Mouse (Mus musculus) hindbrain, embryonic 13.5 days (tissue): Measurements from ENCODE around the gene Adgrb3. TPM values are rescaled to one million over a fixed set of nuclear protein-coding genes. Genes with fewer than 3 reads are reported as not detected.

Experiments
- ATAC-seq: fragments of 200-750 bp; cut with Nextera tagmentation; 2 replicates; pipeline ENCODE4 v1.8.0; 2017; ENCODE audit warnings: moderate TSS enrichment; ENCODE audit not compliant: low FRiP score
- H3K27ac ChIP-seq: fragments of 300-500 bp; sonication (generic); 2 replicates; pipeline ENCODE4 v1.5.1; 2015; ENCODE audit warnings: inconsistent platforms, mild to moderate bottlenecking, moderate library complexity
- H3K27me3 ChIP-seq: fragments of 300-500 bp; sonication (generic); 2 replicates; pipeline ENCODE4 v1.6.1; 2015; ENCODE audit warnings: mild to moderate bottlenecking, inconsistent platforms
- H3K36me3 ChIP-seq: fragments of 300-500 bp; sonication (generic); 2 replicates; pipeline ENCODE4 v1.6.1; 2015; ENCODE audit warnings: mild to moderate bottlenecking, inconsistent platforms
- H3K4me1 ChIP-seq: fragments of 300-500 bp; sonication (generic); replicated peaks from 2 replicates; pipeline ENCODE4 v1.6.1; 2015; ENCODE audit warnings: inconsistent platforms
- H3K4me2 ChIP-seq: fragments of 300-500 bp; sonication (generic); 2 replicates; pipeline ENCODE4 v1.6.1; 2015; ENCODE audit warnings: inconsistent platforms, mild to moderate bottlenecking, moderate library complexity
- H3K4me3 ChIP-seq: fragments of 300-500 bp; sonication (generic); 2 replicates; pipeline ENCODE4 v1.5.1; 2015; ENCODE audit warnings: mild to moderate bottlenecking, inconsistent platforms
- H3K9ac ChIP-seq: fragments of 300-500 bp; sonication (generic); 2 replicates; pipeline ENCODE4 v1.6.1; 2015; ENCODE audit warnings: mild to moderate bottlenecking, inconsistent platforms
- H3K9me3 ChIP-seq: fragments of 300-500 bp; sonication (generic); 2 replicates; pipeline ENCODE4 v1.6.1; 2016; ENCODE audit warnings: inconsistent platforms
- WGBS: fragments of 180-500 bp; shearing (Covaris S2); methylation state at CpG from one replicate; pipeline ENCODE4 v1.1.7; 2015; 5-methylcytosine and 5-hydroxymethylcytosine counted together
- polyA plus RNA-seq: library from polyadenylated mRNA; unstranded; fragments of >200 nt; fragmentation: Nextera tagmentation; extraction: Ambion mirVana; gene quantifications from 2 replicates; pipeline ENCODE4 v1.2.1, GENCODE M21; 2015

The Adgrb3 gene
- polyA plus RNA-seq, 1 experiment from 2014 or later: 41.2 TPM

DNA sequence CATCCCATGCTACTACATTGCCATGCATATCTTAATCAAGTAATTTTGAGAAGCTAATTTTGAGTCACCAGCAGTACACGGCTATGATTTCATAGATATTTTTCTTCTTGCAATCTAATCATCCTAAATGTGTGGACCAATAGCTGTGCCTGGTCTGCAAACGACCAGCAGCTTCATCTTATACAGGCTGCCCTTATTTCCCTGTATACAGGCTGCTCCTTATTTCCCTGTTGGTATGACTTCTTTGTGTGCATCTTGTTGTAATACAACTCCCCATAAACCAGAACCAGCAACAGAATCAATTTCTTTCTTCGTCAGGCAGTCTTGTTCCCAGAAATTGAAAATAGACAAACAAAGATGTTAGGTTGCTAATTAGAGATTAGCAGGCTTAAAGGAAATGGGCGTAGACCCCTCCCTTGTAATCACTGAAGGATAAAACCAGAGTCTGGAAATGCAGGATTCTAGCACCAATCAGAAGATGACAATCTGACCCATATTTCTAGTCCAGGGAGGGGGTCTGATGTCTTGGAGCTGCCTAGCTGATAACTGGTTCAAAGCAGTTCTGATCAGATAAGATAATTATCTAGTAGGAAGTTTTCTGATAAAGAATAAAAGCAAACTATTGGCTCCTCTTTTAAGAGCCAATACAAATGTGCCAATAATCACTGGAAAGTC lies 697.2 kb downstream of the Adgrb3 start:
- Histone ChIP-seq H3K9me3 (no peaks in the 10 kb centered on the region), H3K4me3 (no peak overlapping the region), H3K27ac (peak overlapping the region; percentile 24)

DNA sequence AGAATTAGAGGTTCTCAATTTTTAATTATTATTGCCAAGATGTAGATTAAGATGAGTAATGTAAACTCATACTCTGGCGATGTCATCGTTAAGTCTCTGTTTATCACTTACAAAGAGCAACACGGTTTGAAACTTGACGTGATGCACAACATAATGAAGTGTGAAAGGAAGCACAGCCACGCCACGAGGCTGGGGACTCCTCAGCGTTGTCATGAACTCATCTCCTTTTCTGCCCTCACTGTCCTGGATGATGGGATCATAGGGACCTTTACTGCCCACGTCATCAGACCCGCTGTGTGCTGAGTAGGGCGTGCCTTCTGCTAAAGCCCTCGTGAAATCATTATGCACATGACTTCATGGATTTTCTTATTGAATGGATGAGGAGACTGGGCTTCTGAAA lies 714.0 kb downstream of the Adgrb3 start:
- H3K4me1 ChIP-seq: no peaks in the 10 kb centered on the region
- no peaks in the 10 kb centered on the region for H3K9me3 ChIP-seq
- H3K4me2 ChIP-seq: no peak overlapping the region
- H3K4me3 ChIP-seq: no peak overlapping the region
- no peak overlapping the region for H3K9ac ChIP-seq
- 83% methylated on average over 11 of the region's 11 CpGs for WGBS
- peaks cover 10% of the 10 kb centered on the region; the same call in 1 of the 2 replicates for H3K36me3 ChIP-seq
- no peaks in the 10 kb centered on the region for H3K27me3 ChIP-seq
- no peak for ATAC-seq
- H3K27ac ChIP-seq: no peak overlapping the region

More for the DNA sequence above, 697.2 kb downstream of the Adgrb3 start:
- no peak overlapping the region for H3K9ac ChIP-seq
- H3K27me3 ChIP-seq: no peaks in the 10 kb centered on the region
- H3K4me1 ChIP-seq: no peaks in the 10 kb centered on the region
- no peak overlapping the region for H3K4me2 ChIP-seq
- WGBS: 68% methylated on average over 4 of the region's 4 CpGs
- H3K36me3 ChIP-seq: no peaks in the 10 kb centered on the region
- ATAC-seq: no peak

DNA sequence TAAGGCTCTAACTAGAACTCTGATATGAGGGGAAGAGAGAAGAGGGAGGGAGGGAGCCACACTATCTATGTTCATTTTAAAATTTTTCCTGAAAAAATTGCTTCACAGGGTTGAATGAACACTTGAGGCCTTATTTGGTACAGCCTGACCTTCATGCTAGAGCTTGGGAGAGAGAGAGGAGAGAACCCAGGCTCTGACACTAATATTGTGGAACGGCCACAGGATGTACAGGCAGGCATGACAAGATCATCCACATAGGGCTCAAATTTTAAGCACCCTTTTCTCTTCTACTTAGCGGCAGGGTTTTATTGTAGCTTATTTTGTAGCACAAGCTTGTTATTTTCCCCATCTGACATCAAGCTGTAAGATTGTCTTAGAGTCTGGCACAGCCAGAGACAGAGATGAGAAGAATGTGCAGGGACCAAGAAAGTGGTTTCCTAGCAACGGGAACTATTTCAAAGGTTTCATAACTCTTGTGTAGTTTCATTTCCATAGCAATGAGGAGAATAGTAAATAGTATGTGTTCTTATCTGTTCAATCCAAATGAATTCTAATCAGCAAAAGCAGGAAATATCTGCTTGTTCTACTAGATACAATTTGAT lies 721.9 kb downstream of the Adgrb3 start:
- peaks cover 13% of the 10 kb centered on the region; the same call in 1 of the 2 replicates for H3K36me3 ChIP-seq
- WGBS: 50% methylated on average over 3 of the region's 3 CpGs
- H3K4me1 ChIP-seq: peaks cover 13% of the 10 kb centered on the region
- H3K4me2 ChIP-seq: no peak overlapping the region
- H3K9me3 ChIP-seq: no peaks in the 10 kb centered on the region
- ATAC-seq: peak; percentile 68; the same call in 1 of the 2 replicates
- no peaks in the 10 kb centered on the region for H3K27me3 ChIP-seq
- peak overlapping the region; percentile 63 for H3K27ac ChIP-seq
- H3K9ac ChIP-seq: no peak overlapping the region
- H3K4me3 ChIP-seq: no peak overlapping the region

DNA sequence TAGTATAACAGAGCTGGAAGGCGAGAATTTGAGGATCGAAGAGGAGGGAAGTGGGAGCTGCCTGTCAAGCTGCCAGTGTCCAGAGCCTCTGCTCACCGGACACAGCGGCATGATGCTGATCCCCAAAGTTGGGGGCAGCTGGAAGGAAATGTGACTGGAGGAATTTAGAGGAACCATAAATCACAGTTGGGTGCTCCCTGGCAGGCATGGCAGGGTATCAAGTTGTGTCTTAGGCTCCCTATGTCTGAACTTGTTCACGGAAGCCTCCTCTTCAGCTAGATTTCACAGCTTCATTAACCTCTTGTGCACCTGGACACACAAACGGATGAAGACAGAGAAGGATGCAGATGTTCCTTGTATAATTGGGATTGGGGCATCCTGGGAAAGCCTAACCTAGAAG lies 722.8 kb downstream of the Adgrb3 start:
- no peaks in the 10 kb centered on the region for H3K27me3 ChIP-seq
- no peak overlapping the region for H3K4me2 ChIP-seq
- peaks cover 13% of the 10 kb centered on the region; the same call in 1 of the 2 replicates for H3K36me3 ChIP-seq
- H3K9me3 ChIP-seq: no peaks in the 10 kb centered on the region
- no peak for ATAC-seq
- 77% methylated on average over 6 of the region's 6 CpGs for WGBS
- no peak overlapping the region for H3K4me3 ChIP-seq
- peak overlapping the region; percentile 23; the same call in 1 of the 2 replicates for H3K27ac ChIP-seq
- H3K4me1 ChIP-seq: peaks cover 13% of the 10 kb centered on the region
- no peak overlapping the region for H3K9ac ChIP-seq

DNA sequence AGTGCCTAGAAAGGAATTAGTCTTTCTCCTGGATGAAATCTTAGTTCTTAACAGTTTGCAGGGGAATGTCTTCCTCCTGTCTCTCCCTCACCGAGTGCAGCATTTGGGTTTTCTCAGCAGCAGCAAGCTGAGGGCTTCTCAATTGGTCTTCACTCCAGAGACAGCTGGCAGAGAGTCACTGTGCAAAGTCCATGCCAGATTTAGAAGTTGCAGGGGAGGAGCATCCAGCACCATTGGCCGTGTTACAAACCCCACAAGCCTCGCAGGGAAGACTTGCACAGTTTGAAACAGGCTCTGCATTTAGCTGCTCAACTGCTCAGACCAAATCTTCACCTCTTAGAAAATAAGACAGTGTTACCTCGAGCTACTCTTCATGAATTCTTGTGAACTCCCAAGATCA lies 724.1 kb downstream of the Adgrb3 start:
- no peak overlapping the region for H3K4me2 ChIP-seq
- no peak for ATAC-seq
- peaks cover 13% of the 10 kb centered on the region for H3K4me1 ChIP-seq
- no peak overlapping the region for H3K9ac ChIP-seq
- no peaks in the 10 kb centered on the region for H3K9me3 ChIP-seq
- 66% methylated on average over 4 of the region's 4 CpGs for WGBS
- H3K36me3 ChIP-seq: peaks cover 11% of the 10 kb centered on the region
- H3K27ac ChIP-seq: no peak overlapping the region
- no peak overlapping the region for H3K4me3 ChIP-seq
- H3K27me3 ChIP-seq: no peaks in the 10 kb centered on the region

DNA sequence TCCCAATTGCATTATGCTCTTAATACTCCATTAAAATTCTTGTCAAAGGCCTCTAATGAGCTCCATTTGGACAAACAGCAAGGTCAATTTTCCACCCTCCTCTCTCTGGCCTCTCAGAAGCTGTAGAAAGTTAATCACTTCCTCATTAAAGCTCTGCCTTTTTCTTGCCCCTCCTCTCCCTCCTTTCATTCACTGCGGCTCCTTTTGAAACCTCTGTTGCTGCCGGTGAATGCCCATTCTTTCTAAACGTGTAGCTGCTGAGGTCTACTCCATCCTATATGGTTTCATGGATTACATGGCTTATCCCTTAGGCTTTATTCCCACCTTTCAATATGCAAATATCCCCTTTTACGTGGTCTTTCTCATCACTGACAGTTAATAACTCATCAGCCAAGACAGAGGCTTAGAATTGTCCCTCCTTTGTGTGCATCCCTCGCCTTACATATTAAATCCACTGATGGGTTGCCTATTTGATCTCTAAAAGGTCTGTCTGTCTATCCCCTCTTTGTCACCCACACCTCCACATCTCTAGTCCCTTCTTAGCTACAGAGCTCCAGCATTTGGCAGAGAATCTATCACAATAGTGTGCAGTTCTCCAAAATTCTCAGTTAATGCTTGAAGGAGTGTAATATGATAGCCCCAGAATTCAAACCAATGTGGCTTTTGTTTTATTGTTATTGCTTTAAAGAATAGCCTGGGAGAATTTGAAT lies 741.3 kb downstream of the Adgrb3 start:
- Histone ChIP-seq H3K36me3 (peaks cover 8% of the 10 kb centered on the region), H3K9ac (no peak overlapping the region), H3K9me3 (no peaks in the 10 kb centered on the region), H3K27me3 (no peaks in the 10 kb centered on the region), H3K4me2 (no peak overlapping the region), H3K4me3 (no peak overlapping the region), H3K4me1 (peaks cover 20% of the 10 kb centered on the region), H3K27ac (peak overlapping the region; percentile 50; the same call in 1 of the 2 replicates)
- whole genome bisulfite sequencing: 10% methylated on average over 5 of the region's 5 CpGs
- ATAC-seq: 0 out of 2 replicates have a peak, but pooled peaks have one; percentile 40

DNA sequence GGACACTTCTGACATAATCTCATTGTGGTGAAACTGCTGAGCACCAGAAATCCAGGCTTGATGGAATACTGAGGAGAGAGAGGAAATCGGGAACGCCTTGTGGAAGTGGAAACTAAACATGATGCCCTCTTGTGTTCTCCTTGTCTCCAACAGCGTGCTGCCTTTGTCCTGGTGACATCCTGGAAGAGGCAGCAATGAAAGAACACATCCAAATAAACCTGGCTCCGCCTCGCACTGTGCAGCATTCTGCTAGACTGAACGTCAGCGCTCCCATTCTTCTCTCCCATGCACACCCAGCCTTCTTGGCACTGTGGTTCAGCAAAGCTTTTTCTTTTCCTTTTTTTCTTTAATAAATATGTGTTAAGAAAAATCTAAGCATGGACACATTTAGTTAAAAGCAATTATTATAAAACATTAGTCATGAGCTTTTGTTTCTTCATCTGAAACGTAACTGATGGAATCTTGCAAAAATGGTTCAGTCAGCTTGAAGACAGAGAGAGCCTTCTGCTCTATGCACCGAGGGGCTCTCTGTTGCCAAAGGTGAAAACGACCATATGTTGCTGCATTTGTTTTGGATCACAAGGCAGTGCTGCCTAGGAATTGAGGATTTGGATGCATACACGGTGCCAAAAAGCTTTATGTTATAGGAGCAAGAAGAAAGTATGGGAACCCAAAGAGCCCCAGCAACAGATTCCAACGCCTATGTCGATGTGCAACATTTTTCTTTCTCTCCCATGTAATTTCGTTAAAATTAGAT lies 743.7 kb downstream of the Adgrb3 start:
- Histone ChIP-seq H3K4me2 (no peak overlapping the region), H3K9me3 (no peaks in the 10 kb centered on the region), H3K4me1 (peaks cover 20% of the 10 kb centered on the region), H3K27ac (peak overlapping the region; percentile 41), H3K4me3 (no peak overlapping the region), H3K27me3 (no peaks in the 10 kb centered on the region), H3K36me3 (peaks cover 8% of the 10 kb centered on the region), H3K9ac (no peak overlapping the region)
- ATAC-seq: peak; percentile 57; the same call in 1 of the 2 replicates
- 52% methylated on average over 14 of the region's 14 CpGs for WGBS

DNA sequence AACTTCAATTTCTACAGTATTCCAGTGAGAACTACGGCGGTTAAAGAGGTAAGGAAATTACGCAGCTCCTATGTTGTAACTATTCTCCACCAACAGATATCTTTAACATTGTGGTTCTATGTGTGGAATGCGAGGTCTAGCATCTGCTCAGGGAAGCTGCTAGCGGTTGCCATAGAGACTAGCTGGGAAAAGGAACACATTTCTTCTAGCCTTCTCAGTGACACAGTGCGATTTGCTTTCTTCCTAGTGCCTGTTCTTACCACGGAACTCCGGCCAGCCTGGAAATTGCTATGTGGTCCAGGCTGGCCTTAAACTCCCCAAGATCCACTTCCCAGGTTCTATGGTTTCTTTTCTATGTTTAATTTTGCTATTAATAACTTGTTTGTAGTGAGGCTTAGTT lies 747.1 kb downstream of the Adgrb3 start:
- Histone ChIP-seq H3K4me1 (peaks cover 13% of the 10 kb centered on the region), H3K4me3 (no peak overlapping the region), H3K9ac (no peak overlapping the region), H3K4me2 (no peak overlapping the region), H3K36me3 (no peaks in the 10 kb centered on the region), H3K27me3 (no peaks in the 10 kb centered on the region), H3K27ac (no peak overlapping the region), H3K9me3 (no peaks in the 10 kb centered on the region)
- WGBS: 51% methylated on average over 8 of the region's 8 CpGs
- ATAC-seq: 0 out of 2 replicates have a peak, but pooled peaks have one; percentile 43

DNA sequence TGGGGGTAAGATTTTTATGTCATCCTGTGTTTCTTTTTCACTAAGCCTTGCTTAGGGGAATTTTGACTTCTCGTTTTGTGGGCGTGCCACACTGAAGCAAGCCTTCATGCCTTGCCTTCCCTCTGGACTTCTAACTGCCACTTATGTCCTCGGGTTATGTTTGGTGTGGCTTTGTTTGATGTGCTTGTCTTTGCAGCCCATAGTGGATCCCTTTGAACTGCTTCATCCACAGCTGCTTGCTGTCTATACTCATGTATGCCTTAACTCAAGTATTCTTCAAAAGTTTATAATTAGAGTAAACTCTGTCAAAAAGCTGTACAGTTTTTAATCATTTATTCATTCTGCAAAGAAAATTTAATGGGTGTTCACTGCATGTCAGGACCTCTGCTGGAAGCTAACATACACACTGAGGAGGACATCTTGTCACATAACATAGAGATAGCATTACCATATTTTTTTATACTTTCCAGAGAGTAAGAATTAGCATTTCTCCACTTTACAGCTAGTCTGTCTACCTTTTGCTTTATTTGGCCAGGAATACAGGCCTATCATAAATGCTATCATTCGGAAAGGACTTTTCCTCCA lies 748.1 kb downstream of the Adgrb3 start:
- H3K9me3 ChIP-seq: no peaks in the 10 kb centered on the region
- H3K4me3 ChIP-seq: no peak overlapping the region
- H3K9ac ChIP-seq: no peak overlapping the region
- no peak overlapping the region for H3K4me2 ChIP-seq
- H3K4me1 ChIP-seq: peaks cover 12% of the 10 kb centered on the region
- no peaks in the 10 kb centered on the region for H3K36me3 ChIP-seq
- no peaks in the 10 kb centered on the region for H3K27me3 ChIP-seq
- WGBS: 77% methylated on average over 4 of the region's 4 CpGs
- H3K27ac ChIP-seq: no peak overlapping the region
- no peak for ATAC-seq

DNA sequence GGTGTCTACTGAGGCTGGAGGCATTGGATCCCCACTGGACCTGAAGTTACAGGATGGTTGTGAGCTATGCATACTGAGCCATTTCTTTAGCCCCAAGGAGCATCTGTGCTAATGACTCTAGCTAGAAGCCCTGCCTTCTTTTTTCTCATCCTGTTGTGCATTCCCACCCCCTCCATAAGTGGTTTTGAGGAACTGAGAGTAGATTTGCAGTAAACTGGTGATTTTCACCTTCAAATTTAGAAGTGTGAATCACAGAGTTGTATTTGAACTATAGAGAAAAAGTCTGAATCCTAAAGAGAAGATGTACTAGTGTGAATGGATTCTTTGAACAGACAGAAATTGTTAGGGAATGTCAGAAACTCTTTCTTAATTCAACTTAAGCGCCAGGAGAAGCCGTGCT lies 750.1 kb downstream of the Adgrb3 start:
- Histone ChIP-seq H3K4me3 (no peak overlapping the region), H3K27me3 (no peaks in the 10 kb centered on the region), H3K27ac (no peak overlapping the region), H3K4me2 (no peak overlapping the region), H3K4me1 (no peaks in the 10 kb centered on the region), H3K9me3 (no peaks in the 10 kb centered on the region), H3K36me3 (no peaks in the 10 kb centered on the region), H3K9ac (no peak overlapping the region)
- WGBS: 89% methylated on average over 2 of the region's 2 CpGs
- ATAC-seq: no peak

DNA sequence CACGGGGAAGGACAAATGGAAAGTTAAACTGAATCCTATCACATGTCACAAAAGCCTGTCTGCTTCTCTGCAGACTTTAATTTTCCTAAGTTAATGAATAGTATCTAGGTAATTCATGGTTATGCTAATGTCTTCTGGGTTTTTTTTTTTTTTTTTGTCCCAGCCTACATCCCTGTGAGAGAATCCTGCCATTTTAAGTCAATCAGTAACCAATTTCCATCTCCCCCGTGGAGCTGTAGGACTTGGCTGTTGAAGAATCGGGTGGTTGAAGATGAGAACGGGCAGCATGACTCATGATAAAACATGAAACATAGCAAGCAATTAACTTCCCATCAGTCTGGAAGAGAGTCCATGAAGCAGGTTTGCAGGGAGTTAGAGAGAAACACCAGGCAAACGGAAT lies 753.6 kb downstream of the Adgrb3 start:
- Histone ChIP-seq H3K27ac (no peak overlapping the region), H3K9me3 (no peaks in the 10 kb centered on the region), H3K9ac (no peak overlapping the region), H3K27me3 (no peaks in the 10 kb centered on the region), H3K4me1 (no peaks in the 10 kb centered on the region), H3K36me3 (peaks cover 4% of the 10 kb centered on the region; the same call in 1 of the 2 replicates), H3K4me3 (no peak overlapping the region), H3K4me2 (no peak overlapping the region)
- 45% methylated on average over 5 of the region's 5 CpGs for whole genome bisulfite sequencing
- ATAC-seq: no peak

DNA sequence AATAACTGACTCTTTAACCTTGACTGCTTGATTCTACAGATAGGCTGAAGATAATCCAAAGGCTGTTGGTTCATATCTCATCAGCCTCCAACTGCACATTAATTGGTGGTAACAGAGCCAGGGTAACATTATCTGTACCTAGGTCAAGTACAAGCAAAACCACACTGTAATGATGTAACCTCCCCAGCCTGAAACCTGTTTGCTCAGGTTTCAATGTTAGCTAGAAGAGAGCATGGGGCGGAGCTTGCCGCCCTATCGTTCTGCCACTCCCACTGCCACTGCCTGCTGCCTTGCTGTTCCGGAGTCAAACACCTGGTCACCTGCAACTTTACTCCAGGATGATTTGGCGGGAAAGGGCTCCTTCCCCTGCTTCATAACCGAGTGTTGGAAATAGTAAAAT lies 765.5 kb downstream of the Adgrb3 start:
- Histone ChIP-seq H3K9me3 (no peaks in the 10 kb centered on the region), H3K27me3 (no peaks in the 10 kb centered on the region), H3K27ac (no peak overlapping the region), H3K4me2 (no peak overlapping the region), H3K4me3 (no peak overlapping the region), H3K36me3 (peaks cover 11% of the 10 kb centered on the region), H3K4me1 (no peaks in the 10 kb centered on the region), H3K9ac (no peak overlapping the region)
- WGBS: 34% methylated on average over 6 of the region's 6 CpGs
- no peak for ATAC-seq
